Mouse (Mus musculus): ENCODE measurements around the gene Car6. TPM values are rescaled to one million over a fixed set of nuclear protein-coding genes. Genes with fewer than 3 reads are reported as not detected.

The Car6 gene
- polyA plus RNA-seq, 1 experiment from 2014 or later: not detected

DNA sequence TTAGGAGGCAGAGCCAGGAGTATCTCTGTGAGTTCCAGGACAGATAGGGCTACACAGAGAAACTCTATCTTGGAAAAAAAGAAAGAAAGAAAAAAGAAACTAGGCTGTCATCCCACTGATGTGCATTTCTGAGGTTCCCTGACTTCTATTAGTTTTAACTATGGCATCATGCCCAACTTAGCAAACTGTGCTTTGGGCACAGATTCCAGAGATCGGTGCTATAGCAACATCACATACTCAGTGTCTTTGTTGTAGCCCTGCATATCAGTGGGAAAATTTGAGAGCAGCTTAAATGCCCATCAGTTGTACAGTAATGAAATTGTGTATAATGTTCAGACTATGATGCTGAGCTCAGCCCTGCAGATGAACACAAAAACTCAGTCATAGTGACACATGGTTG is 24.6 kb upstream of the Car6 start:
- H3K9ac ChIP-seq (replicated peaks; ENCODE audit: low read depth, low read length): no peak overlapping the region
- no peaks in the 10 kb centered on the region for H3K36me3 ChIP-seq (ENCODE audit: control insufficient read depth, insufficient read depth, low read length)
- no peak overlapping the region for H3K4me2 ChIP-seq (replicated peaks; ENCODE audit: low read depth, low read length)
- H3K9me3 ChIP-seq (ENCODE audit: control insufficient read depth, low read depth, low read length): no peaks in the 10 kb centered on the region
- no peaks in the 10 kb centered on the region for H3K27me3 ChIP-seq (ENCODE audit: control insufficient read depth, insufficient read depth, low read length)
- no peak overlapping the region for H3K4me3 ChIP-seq (ENCODE audit: low read depth, low read length)
- WGBS: 89% methylated on average over 1 of the region's 1 CpGs
- H3K27ac ChIP-seq (ENCODE audit: low read length): no peak overlapping the region
- ATAC-seq (ENCODE audit: insufficient number of reproducible peaks, insufficient read depth, low FRiP score, low read depth): no peak
- H3K4me1 ChIP-seq (ENCODE audit: control insufficient read depth, insufficient read depth, low read length): peaks cover 8% of the 10 kb centered on the region; the same call in 1 of the 2 replicates

DNA sequence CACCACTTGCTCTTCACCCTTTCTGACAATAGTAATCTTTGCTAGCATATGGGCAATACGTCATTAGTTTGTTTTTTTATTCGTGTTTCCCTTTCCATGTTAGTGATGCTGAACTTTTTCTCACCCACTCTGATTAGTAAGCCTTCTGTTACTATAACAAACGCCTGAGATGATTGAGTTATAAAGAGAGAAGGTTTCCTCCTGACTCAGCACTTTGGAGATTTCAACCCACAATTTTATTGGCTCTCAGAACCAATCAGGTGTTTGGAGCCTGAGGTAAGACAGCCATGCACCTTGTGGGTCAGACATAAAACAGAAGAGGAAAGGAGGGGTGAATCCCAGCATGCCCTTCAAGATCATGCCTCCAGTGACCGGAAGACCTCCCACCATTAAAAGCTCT is 22.7 kb upstream of the Car6 start:
- no peak overlapping the region for H3K9ac ChIP-seq (replicated peaks; ENCODE audit: low read depth, low read length)
- H3K27ac ChIP-seq (ENCODE audit: low read length): no peak overlapping the region
- no peaks in the 10 kb centered on the region for H3K36me3 ChIP-seq (ENCODE audit: control insufficient read depth, insufficient read depth, low read length)
- ATAC-seq (ENCODE audit: insufficient number of reproducible peaks, insufficient read depth, low FRiP score, low read depth): no peak
- no peaks in the 10 kb centered on the region for H3K4me1 ChIP-seq (ENCODE audit: control insufficient read depth, insufficient read depth, low read length)
- no peaks in the 10 kb centered on the region for H3K9me3 ChIP-seq (ENCODE audit: control insufficient read depth, low read depth, low read length)
- no peak overlapping the region for H3K4me3 ChIP-seq (ENCODE audit: low read depth, low read length)
- H3K27me3 ChIP-seq (ENCODE audit: control insufficient read depth, insufficient read depth, low read length): no peaks in the 10 kb centered on the region
- 83% methylated on average over 4 of the region's 4 CpGs for WGBS
- no peak overlapping the region for H3K4me2 ChIP-seq (replicated peaks; ENCODE audit: low read depth, low read length)

DNA sequence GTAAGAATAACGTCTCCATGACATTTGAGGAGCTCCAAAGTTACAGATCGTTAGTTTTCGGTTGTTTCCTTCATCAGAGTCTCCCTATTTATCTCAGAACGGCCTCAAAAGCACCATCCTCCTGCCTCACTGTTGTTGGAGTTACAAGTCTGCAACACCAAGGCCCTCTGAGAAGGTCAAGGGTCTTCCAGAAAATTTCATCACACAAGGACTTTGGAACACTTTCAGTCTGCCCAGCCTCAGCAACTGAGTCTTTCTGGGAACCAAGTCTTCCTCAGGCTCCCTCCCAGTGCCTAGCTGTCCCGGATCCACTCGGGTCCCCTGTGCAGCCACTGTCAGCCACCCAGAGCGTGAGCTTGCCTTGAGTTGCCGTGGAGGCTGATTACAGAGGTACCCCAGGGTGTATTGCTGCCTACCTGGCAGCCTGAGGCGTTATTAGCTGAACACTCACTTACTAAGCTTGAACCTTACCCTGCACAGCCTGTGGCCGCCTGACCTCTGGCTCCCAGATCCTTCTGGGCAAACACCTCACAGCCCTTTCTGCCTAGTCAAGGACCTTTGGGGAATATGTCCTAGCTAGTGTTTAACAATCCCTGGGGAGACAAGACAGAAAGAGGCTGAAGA is 20.0 kb upstream of the Car6 start:
- H3K9ac ChIP-seq (replicated peaks; ENCODE audit: low read depth, low read length): no peak overlapping the region
- WGBS: 54% methylated on average over 10 of the region's 10 CpGs
- no peak for ATAC-seq (ENCODE audit: insufficient number of reproducible peaks, insufficient read depth, low FRiP score, low read depth)
- H3K4me3 ChIP-seq (ENCODE audit: low read depth, low read length): no peak overlapping the region
- no peak overlapping the region for H3K27ac ChIP-seq (ENCODE audit: low read length)
- H3K4me1 ChIP-seq (ENCODE audit: control insufficient read depth, insufficient read depth, low read length): no peaks in the 10 kb centered on the region
- no peaks in the 10 kb centered on the region for H3K27me3 ChIP-seq (ENCODE audit: control insufficient read depth, insufficient read depth, low read length)
- no peaks in the 10 kb centered on the region for H3K9me3 ChIP-seq (ENCODE audit: control insufficient read depth, low read depth, low read length)
- H3K36me3 ChIP-seq (ENCODE audit: control insufficient read depth, insufficient read depth, low read length): no peaks in the 10 kb centered on the region
- peak overlapping the region; percentile 42 for H3K4me2 ChIP-seq (replicated peaks; ENCODE audit: low read depth, low read length)

DNA sequence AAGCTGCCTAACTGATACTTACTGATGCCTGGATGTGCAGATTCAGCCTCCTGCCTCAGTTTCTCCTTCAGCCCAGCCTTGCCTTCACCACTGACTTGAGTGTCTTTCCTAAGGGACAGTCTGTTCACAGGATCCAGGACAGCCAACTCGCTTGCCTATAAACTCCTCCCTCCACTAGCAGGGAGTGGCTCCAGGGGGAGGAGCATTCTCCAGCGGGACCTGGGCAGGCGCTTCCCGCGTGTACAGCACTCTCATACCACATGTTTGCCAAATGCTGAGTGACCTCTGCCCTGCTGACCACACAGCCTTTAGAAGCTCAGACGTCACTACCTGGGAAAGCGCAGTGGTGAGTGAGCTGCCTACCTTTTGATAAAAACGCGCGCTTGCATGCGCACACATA is 19.5 kb upstream of the Car6 start:
- no peaks in the 10 kb centered on the region for H3K9me3 ChIP-seq (ENCODE audit: control insufficient read depth, low read depth, low read length)
- H3K9ac ChIP-seq (replicated peaks; ENCODE audit: low read depth, low read length): no peak overlapping the region
- no peaks in the 10 kb centered on the region for H3K36me3 ChIP-seq (ENCODE audit: control insufficient read depth, insufficient read depth, low read length)
- no peaks in the 10 kb centered on the region for H3K4me1 ChIP-seq (ENCODE audit: control insufficient read depth, insufficient read depth, low read length)
- peak overlapping the region; percentile 42 for H3K4me2 ChIP-seq (replicated peaks; ENCODE audit: low read depth, low read length)
- no peak overlapping the region for H3K4me3 ChIP-seq (ENCODE audit: low read depth, low read length)
- H3K27me3 ChIP-seq (ENCODE audit: control insufficient read depth, insufficient read depth, low read length): no peaks in the 10 kb centered on the region
- WGBS: 17% methylated on average over 11 of the region's 11 CpGs
- H3K27ac ChIP-seq (ENCODE audit: low read length): no peak overlapping the region
- ATAC-seq (ENCODE audit: insufficient number of reproducible peaks, insufficient read depth, low FRiP score, low read depth): peak; percentile 64; the same call in 1 of the 2 replicates

DNA sequence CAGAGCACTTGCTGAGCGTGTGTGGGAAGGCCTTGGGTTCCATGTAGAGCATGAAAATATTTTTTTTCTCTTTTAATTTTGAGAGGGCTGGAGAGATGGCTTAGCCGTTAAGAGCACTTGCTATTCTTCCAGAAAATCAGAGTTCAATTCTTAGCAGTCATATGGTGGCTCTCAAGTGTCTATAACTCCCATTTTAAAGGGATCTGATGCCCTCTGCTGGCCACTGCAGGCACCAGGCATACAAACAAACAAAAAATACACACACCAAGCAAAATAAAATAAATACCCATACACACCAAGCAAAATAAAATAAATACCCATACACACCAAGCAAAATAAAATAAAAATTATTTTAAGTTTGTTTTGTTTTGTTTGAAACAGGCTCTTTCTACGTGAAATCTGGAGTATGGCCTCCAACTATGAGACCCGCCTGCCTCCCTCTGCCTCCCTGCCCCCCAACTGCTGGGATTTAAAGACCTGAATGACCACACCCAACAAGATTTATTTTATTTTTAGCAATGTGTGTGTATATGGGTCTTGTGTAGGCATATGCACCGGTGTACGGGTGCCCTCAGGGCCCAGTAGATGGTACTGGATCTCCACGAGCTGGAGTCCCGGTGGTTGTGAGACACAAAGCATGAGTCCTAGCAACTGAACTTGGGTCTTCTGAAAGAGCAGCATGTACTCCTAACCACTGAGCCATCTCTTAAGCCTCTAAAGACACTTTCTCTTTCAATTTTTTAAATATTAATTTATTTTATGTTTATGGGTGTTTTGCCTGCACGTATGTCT is 18.6 kb upstream of the Car6 start:
- Histone ChIP-seq H3K9me3 (ENCODE audit: control insufficient read depth, low read depth, low read length) (no peaks in the 10 kb centered on the region), H3K27me3 (ENCODE audit: control insufficient read depth, insufficient read depth, low read length) (no peaks in the 10 kb centered on the region), H3K4me3 (ENCODE audit: low read depth, low read length) (no peak overlapping the region), H3K9ac (replicated peaks; ENCODE audit: low read depth, low read length) (no peak overlapping the region), H3K4me1 (ENCODE audit: control insufficient read depth, insufficient read depth, low read length) (no peaks in the 10 kb centered on the region), H3K36me3 (ENCODE audit: control insufficient read depth, insufficient read depth, low read length) (no peaks in the 10 kb centered on the region), H3K27ac (ENCODE audit: low read length) (no peak overlapping the region), H3K4me2 (replicated peaks; ENCODE audit: low read depth, low read length) (no peak overlapping the region)
- 73% methylated on average over 9 of the region's 9 CpGs for WGBS
- no peak for ATAC-seq (ENCODE audit: insufficient number of reproducible peaks, insufficient read depth, low FRiP score, low read depth)

DNA sequence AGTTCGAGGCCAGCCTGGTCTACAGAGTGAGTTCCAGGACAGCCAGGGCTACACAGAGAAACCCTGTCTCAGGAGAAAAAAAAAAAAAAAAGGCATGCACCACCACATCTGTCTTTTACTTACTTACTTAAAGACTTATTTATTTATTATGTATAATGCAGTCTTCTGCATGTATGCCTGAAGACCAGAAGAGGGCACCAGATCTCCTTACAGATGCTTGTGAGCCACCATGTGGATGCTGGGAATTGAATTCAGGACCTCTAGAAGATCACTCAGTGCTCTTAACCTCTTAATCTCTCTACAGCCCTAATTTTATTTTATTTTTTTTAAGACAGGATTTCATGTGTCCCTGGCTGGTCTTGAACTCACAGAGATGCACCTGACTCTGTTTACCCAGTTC is 16.8 kb upstream of the Car6 start:
- no peak overlapping the region for H3K9ac ChIP-seq (replicated peaks; ENCODE audit: low read depth, low read length)
- 0 out of 2 replicates have a peak, but pooled peaks cover 3% of the 10 kb centered on the region for H3K4me1 ChIP-seq (ENCODE audit: control insufficient read depth, insufficient read depth, low read length)
- no peak for ATAC-seq (ENCODE audit: insufficient number of reproducible peaks, insufficient read depth, low FRiP score, low read depth)
- H3K9me3 ChIP-seq (ENCODE audit: control insufficient read depth, low read depth, low read length): no peaks in the 10 kb centered on the region
- H3K36me3 ChIP-seq (ENCODE audit: control insufficient read depth, insufficient read depth, low read length): no peaks in the 10 kb centered on the region
- no peak overlapping the region for H3K4me2 ChIP-seq (replicated peaks; ENCODE audit: low read depth, low read length)
- no peak overlapping the region for H3K27ac ChIP-seq (ENCODE audit: low read length)
- H3K27me3 ChIP-seq (ENCODE audit: control insufficient read depth, insufficient read depth, low read length): no peaks in the 10 kb centered on the region
- WGBS: 100% methylated on average over 1 of the region's 1 CpGs
- no peak overlapping the region for H3K4me3 ChIP-seq (ENCODE audit: low read depth, low read length)

DNA sequence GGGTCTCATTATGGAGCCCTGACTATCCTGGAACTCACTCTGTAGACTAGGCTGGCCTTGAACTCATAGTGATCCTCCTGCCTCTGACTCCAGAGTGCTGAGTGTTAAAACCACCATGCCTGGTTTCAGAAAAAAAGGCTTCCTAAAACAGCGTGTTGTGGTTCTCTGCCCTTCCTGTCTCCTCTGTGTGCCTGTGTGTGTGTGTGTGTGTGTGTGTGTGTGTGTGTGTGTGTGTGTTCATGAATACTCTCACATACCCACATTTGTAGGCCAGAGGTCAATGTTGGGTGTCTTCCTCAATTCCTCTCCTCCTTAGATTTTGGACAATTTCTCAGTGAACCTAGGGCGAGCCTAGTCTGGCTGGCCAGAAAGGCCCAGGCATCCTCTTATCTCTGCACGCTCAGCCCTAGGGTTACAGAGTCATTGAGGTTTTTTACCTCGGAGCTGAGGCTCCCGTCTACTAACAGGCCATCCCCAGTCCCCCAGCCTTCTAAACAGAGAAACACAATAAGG is 16.0 kb upstream of the Car6 start:
- no peaks in the 10 kb centered on the region for H3K36me3 ChIP-seq (ENCODE audit: control insufficient read depth, insufficient read depth, low read length)
- H3K9ac ChIP-seq (replicated peaks; ENCODE audit: low read depth, low read length): no peak overlapping the region
- no peak overlapping the region for H3K4me2 ChIP-seq (replicated peaks; ENCODE audit: low read depth, low read length)
- H3K9me3 ChIP-seq (ENCODE audit: control insufficient read depth, low read depth, low read length): no peaks in the 10 kb centered on the region
- no peaks in the 10 kb centered on the region for H3K27me3 ChIP-seq (ENCODE audit: control insufficient read depth, insufficient read depth, low read length)
- ATAC-seq (ENCODE audit: insufficient number of reproducible peaks, insufficient read depth, low FRiP score, low read depth): no peak
- no peak overlapping the region for H3K27ac ChIP-seq (ENCODE audit: low read length)
- H3K4me3 ChIP-seq (ENCODE audit: low read depth, low read length): no peak overlapping the region
- 0 out of 2 replicates have a peak, but pooled peaks cover 3% of the 10 kb centered on the region for H3K4me1 ChIP-seq (ENCODE audit: control insufficient read depth, insufficient read depth, low read length)
- WGBS: 73% methylated on average over 5 of the region's 5 CpGs

DNA sequence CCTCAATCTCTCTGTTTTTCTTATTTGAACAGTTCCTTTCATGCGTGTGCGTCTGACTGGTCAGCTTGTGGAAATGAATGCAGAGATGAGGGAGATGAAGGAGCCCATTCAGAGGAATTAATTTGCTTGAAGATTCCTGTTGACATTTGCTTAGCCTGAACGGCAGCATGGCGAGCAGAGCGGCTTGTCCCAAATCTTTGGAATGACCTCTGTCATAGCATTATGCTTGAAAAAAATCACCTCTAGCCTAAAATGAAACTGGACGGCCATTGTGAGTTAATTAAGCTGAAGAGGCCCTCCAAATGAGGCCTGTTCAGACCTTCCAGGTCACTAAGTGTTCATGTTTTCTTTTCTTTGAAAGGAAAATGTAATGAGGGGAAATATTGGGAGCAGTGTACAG is 15.3 kb upstream of the Car6 start:
- Histone ChIP-seq H3K27me3 (ENCODE audit: control insufficient read depth, insufficient read depth, low read length) (no peaks in the 10 kb centered on the region), H3K4me2 (replicated peaks; ENCODE audit: low read depth, low read length) (no peak overlapping the region), H3K9me3 (ENCODE audit: control insufficient read depth, low read depth, low read length) (no peaks in the 10 kb centered on the region), H3K4me1 (ENCODE audit: control insufficient read depth, insufficient read depth, low read length) (0 out of 2 replicates have a peak, but pooled peaks cover 3% of the 10 kb centered on the region), H3K4me3 (ENCODE audit: low read depth, low read length) (no peak overlapping the region), H3K27ac (ENCODE audit: low read length) (no peak overlapping the region), H3K36me3 (ENCODE audit: control insufficient read depth, insufficient read depth, low read length) (no peaks in the 10 kb centered on the region), H3K9ac (replicated peaks; ENCODE audit: low read depth, low read length) (no peak overlapping the region)
- ATAC-seq (ENCODE audit: insufficient number of reproducible peaks, insufficient read depth, low FRiP score, low read depth): no peak
- 66% methylated on average over 6 of the region's 6 CpGs for WGBS

Measured in stomach, embryonic 14.5 days (tissue).